Mouse (Mus musculus) kidney, embryonic 16.5 days (tissue): ENCODE results near the gene Mybph. TPM values are rescaled to one million over a fixed set of nuclear protein-coding genes. Genes with fewer than 3 reads are reported as not detected.
A peak's percentile ranks its signal among the peaks of the same experiment; 100 is the strongest.

Experiments
- ATAC-seq: fragments of 200-750 bp; cut with Nextera tagmentation; 2 replicates; pipeline ENCODE4 v1.8.0; 2017; ENCODE audit warnings: moderate TSS enrichment; ENCODE audit not compliant: low FRiP score, low TSS enrichment
- H3K27ac ChIP-seq: fragments of 300-500 bp; sonication (generic); 2 replicates; pipeline ENCODE4 v1.5.1; 2014; ENCODE audit warnings: low read length
- H3K27me3 ChIP-seq: fragments of 300-500 bp; sonication (generic); 2 replicates; pipeline ENCODE4 v1.6.1; 2014; ENCODE audit warnings: low read length, control low read depth, mixed read lengths; ENCODE audit not compliant: insufficient read depth
- H3K36me3 ChIP-seq: fragments of 300-500 bp; sonication (generic); 2 replicates; pipeline ENCODE4 v1.6.1; 2014; ENCODE audit warnings: low read length, control low read depth, mixed read lengths; ENCODE audit not compliant: insufficient read depth
- H3K4me1 ChIP-seq: fragments of 300-500 bp; sonication (generic); 2 replicates; pipeline ENCODE4 v1.6.1; 2014; ENCODE audit warnings: low read length, control low read depth, mixed read lengths; ENCODE audit not compliant: insufficient read depth
- H3K4me2 ChIP-seq: fragments of 300-500 bp; sonication (generic); replicated peaks from 2 replicates; pipeline ENCODE4 v1.6.1; 2014; ENCODE audit warnings: low read depth, low read length
- H3K4me3 ChIP-seq: fragments of 300-500 bp; sonication (generic); 2 replicates; pipeline ENCODE4 v1.5.1; 2014; ENCODE audit warnings: mild to moderate bottlenecking, low read length
- H3K9ac ChIP-seq: fragments of 300-500 bp; sonication (generic); replicated peaks from 2 replicates; pipeline ENCODE4 v1.6.1; 2014; ENCODE audit warnings: low read length
- H3K9me3 ChIP-seq: fragments of 300-500 bp; sonication (generic); 2 replicates; pipeline ENCODE4 v1.6.1; 2016; ENCODE audit warnings: low read length, control low read depth
- WGBS: fragments of 180-500 bp; shearing (Covaris S2); extraction: QIAGEN DNeasy Blood & Tissue Kit; methylation state at CpG from one replicate; pipeline ENCODE4 v1.1.7; 2014; 5-methylcytosine and 5-hydroxymethylcytosine counted together
- polyA plus RNA-seq: library from polyadenylated mRNA; unstranded; fragments of >200 nt; fragmentation: Nextera tagmentation; extraction: Ambion mirVana; gene quantifications from 2 replicates; pipeline ENCODE4 v1.2.1, GENCODE M21; 2015

Mybph gene
- 1.6 and 1.7 TPM in 2 replicates for polyA plus RNA-seq

DNA sequence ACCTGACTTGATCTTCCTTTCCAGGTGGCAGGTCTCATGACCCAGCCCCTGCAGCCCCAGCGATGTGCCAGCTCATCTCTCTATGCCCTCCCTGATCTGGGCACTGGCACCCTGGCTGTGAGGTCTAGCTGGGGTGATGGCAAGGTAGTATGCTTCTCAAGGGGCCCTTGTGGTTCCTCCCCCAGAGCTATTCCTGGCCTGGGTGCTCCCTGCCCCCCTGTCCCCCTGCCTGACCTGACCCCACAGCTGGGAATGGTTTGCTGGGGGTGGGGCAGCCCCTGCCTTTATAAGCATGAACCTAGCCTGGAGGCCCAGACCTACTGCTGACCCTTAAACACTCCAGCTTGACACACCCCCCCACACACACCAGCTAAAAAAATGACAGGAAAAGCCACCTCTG lies at the start of gene Mybph:
Mybph (plus strand) TSS at position 323 of the 400 bp plus-strand sequence.
- Histone ChIP-seq H3K9ac (no peak within 1 kb of the TSS), H3K27me3 (no peaks in the 10 kb centered on the region), H3K9me3 (no peaks in the 10 kb centered on the region), H3K4me3 (no peak within 1 kb of the TSS), H3K4me2 (no peak within 1 kb of the TSS), H3K4me1 (peaks cover 35% of the 10 kb centered on the region), H3K36me3 (no peaks in the 10 kb centered on the region), H3K27ac (no peak within 1 kb of the TSS)
- ATAC-seq = no peak
- WGBS = 40% methylated on average over 1 of the region's 1 CpGs

- 87% methylated on average over 8 of the region's 8 CpGs for WGBS
Observed at GRCm38 (mm10) chr1:134146066-134146465, 47.2 kb upstream of the Mybph start.

DNA sequence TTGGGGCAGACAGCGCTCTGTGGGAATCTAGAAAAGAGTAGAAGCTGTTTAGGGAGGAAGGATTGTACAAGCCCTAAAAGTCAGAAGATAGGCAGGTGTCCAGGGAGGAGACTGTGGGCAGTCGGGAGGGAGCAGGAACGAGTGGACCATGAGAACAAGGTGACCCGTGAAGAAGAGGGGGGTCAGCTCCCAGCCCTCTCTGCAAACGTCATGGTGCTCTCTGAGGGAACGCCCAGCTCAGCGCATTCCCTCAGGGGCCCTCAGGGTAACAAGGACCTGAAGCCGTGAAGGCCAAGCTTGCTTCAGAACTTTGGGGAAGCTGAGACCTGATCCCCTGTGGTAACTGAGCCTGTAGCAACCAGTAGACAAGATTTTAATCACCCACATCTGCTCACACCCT lies 43.2 kb upstream of the Mybph start:
- 35% methylated on average over 8 of the region's 8 CpGs for WGBS

More at GRCm38 (mm10) chr1:134146066-134146465, 47.2 kb upstream of the Mybph start:
- Histone ChIP-seq H3K36me3 (no peaks in the 10 kb centered on the region), H3K9me3 (no peaks in the 10 kb centered on the region), H3K9ac (no peak overlapping the region), H3K4me1 (no peaks in the 10 kb centered on the region), H3K4me2 (no peak overlapping the region), H3K4me3 (no peak overlapping the region), H3K27me3 (no peaks in the 10 kb centered on the region), H3K27ac (no peak overlapping the region)
- no peak for ATAC-seq

DNA sequence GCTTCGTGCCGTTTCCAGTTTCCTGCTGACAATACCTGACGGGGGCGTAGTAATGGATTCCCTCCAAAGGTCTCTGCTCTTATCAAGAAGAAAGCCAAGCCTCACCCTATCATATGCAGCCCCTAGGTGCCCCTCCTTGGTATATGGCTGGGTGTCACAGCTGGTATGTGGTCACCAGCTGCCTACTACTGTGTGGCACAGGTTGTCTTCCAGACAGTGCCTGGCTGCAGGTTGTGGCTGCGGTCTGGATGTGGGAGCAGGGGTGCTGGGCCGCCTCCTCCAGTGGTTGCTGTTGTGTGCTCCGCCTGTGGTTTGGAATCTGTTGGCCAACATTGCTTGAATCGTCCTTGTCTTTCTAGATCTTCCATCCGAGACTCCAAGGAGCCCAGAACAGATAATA lies 42.5 kb upstream of the Mybph start:
- 92% methylated on average over 9 of the region's 9 CpGs for WGBS
- Histone ChIP-seq H3K27ac (no peak overlapping the region), H3K4me1 (no peaks in the 10 kb centered on the region), H3K4me3 (no peak overlapping the region), H3K9me3 (peaks cover 5% of the 10 kb centered on the region), H3K36me3 (no peaks in the 10 kb centered on the region), H3K4me2 (no peak overlapping the region), H3K9ac (no peak overlapping the region), H3K27me3 (no peaks in the 10 kb centered on the region)
- 0 out of 2 replicates have a peak, but pooled peaks have one; percentile 18 for ATAC-seq

More for the DNA sequence above, 43.2 kb upstream of the Mybph start:
- peaks cover 4% of the 10 kb centered on the region for H3K9me3 ChIP-seq
- no peaks in the 10 kb centered on the region for H3K4me1 ChIP-seq
- no peak overlapping the region for H3K9ac ChIP-seq
- H3K36me3 ChIP-seq = no peaks in the 10 kb centered on the region
- peak; percentile 52; the same call in 1 of the 2 replicates for ATAC-seq
- no peak overlapping the region for H3K4me3 ChIP-seq
- H3K27ac ChIP-seq = no peak overlapping the region
- H3K4me2 ChIP-seq = no peak overlapping the region
- no peaks in the 10 kb centered on the region for H3K27me3 ChIP-seq

- Histone ChIP-seq H3K27me3 (no peaks in the 10 kb centered on the region), H3K27ac (no peak overlapping the region), H3K4me1 (no peaks in the 10 kb centered on the region), H3K9me3 (peaks cover 5% of the 10 kb centered on the region), H3K36me3 (no peaks in the 10 kb centered on the region), H3K4me3 (no peak overlapping the region), H3K9ac (no peak overlapping the region), H3K4me2 (no peak overlapping the region)
- 27% methylated on average over 13 of the region's 13 CpGs for WGBS
- ATAC-seq = peak; percentile 81
Observed at GRCm38 (mm10) chr1:134151655-134152412, 41.4 kb upstream of the Mybph start.

DNA sequence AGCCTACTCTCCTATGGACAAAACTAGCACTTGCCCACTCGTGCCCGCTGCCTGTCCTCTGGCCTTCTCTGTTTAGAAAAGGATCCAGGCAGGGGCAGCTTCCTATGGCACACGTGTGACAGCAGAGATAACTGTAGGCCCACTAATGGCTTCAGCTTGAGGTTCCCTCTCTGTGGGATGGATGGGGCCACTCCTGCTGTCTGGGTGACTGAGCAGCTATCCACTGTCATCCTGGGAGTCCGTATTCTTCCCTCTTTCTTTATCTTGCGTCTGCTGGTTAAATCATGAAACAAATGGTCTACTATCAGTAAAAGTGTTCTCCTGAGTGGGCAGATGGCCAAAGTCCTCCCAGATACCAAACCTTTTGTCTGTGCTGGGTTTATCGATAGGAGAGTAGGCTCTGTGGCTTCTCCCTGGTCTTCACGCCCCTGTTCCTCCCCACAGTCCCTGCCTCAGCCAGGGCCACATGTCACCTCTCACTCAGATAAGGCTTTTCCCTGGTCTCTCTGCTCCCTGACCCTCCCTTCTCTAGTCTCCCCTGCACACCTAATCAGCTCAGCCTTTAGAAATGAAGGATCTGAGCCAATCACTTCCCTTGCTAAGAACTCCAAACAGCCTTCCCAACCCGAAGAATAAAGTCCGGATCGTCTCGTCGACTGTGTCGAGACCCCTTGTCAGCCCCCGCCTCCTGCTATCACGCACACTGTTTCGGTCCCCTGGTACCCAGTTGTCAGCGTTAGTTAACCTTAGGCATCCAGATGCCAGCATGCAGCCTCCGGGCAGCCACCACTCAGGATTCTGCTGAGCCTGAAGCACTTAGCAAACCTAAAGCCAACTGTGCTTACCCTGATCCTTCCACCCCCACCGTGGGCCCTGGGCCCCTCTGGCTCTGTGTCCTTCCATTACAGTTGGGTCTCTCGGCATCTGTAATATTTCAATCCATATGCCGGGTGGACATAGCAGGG lies 40.3 kb upstream of the Mybph start:
- no peaks in the 10 kb centered on the region for H3K4me1 ChIP-seq
- peaks cover 5% of the 10 kb centered on the region for H3K9me3 ChIP-seq
- H3K36me3 ChIP-seq = no peaks in the 10 kb centered on the region
- WGBS = 73% methylated on average over 21 of the region's 21 CpGs
- no peak overlapping the region for H3K27ac ChIP-seq
- H3K9ac ChIP-seq = no peak overlapping the region
- ATAC-seq = no peak
- H3K4me3 ChIP-seq = no peak overlapping the region
- H3K27me3 ChIP-seq = no peaks in the 10 kb centered on the region
- no peak overlapping the region for H3K4me2 ChIP-seq

GRCm38 (mm10) chr1:134154121-134154520 lies 39.1 kb upstream of the Mybph start:
- ATAC-seq = no peak
- no peak overlapping the region for H3K4me3 ChIP-seq
- WGBS = 95% methylated on average over 3 of the region's 3 CpGs
- no peaks in the 10 kb centered on the region for H3K27me3 ChIP-seq
- H3K27ac ChIP-seq = no peak overlapping the region
- H3K4me1 ChIP-seq = no peaks in the 10 kb centered on the region
- peaks cover 5% of the 10 kb centered on the region for H3K9me3 ChIP-seq
- H3K4me2 ChIP-seq = no peak overlapping the region
- H3K9ac ChIP-seq = no peak overlapping the region
- H3K36me3 ChIP-seq = no peaks in the 10 kb centered on the region

DNA sequence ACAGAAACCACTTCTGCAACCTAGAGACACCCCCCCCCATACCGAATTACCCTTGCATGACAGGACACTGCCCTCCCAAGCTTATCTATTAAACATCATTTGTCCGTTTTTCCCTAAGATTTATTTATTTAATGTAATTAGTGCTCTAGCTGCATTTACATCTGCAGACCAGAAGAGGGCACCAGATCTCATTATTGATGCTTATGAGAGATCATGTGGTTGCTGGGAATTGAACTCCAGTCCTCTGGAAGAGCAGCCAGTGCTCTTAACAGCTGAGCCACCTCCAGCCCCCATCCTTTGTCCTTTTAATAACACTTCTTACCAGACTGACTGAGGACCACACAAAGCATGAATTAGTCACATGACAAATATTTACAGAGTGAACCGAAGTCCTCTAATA lies 38.6 kb upstream of the Mybph start:
- no peak for ATAC-seq
- Histone ChIP-seq H3K9me3 (peaks cover 5% of the 10 kb centered on the region), H3K9ac (no peak overlapping the region), H3K36me3 (no peaks in the 10 kb centered on the region), H3K27me3 (no peaks in the 10 kb centered on the region), H3K27ac (no peak overlapping the region), H3K4me2 (no peak overlapping the region), H3K4me3 (no peak overlapping the region), H3K4me1 (no peaks in the 10 kb centered on the region)
- WGBS = 58% methylated on average over 3 of the region's 3 CpGs

- Histone ChIP-seq H3K27ac (no peak overlapping the region), H3K9me3 (no peaks in the 10 kb centered on the region), H3K4me3 (no peak overlapping the region), H3K9ac (no peak overlapping the region), H3K36me3 (no peaks in the 10 kb centered on the region), H3K4me2 (no peak overlapping the region), H3K27me3 (no peaks in the 10 kb centered on the region), H3K4me1 (no peaks in the 10 kb centered on the region)
- ATAC-seq = no peak
- 92% methylated on average over 3 of the region's 3 CpGs for whole genome bisulfite sequencing
Observed at GRCm38 (mm10) chr1:134160404-134160803, 32.8 kb upstream of the Mybph start.
